Mouse (Mus musculus) hindlimb bud, embryonic 11.5 days (tissue): Measurements from ENCODE around the gene Gfpt2.

Experiments
- DNase-seq: peaks from one replicate; pipeline ENCODE4 v3.0.0-alpha.2; 2012; ENCODE audit warnings: low read depth, low spot score; ENCODE audit errors: extremely low spot score

Gfpt2 gene

GRCm38 (mm10) chr11:49876948-49877817 lies 83.2 kb downstream of the Gfpt2 start:
- no peak for DNase-seq

GRCm38 (mm10) chr11:49879950-49880642 lies 86.1 kb downstream of the Gfpt2 start:
- no peak for DNase-seq

GRCm38 (mm10) chr11:49883394-49883793 lies 89.4 kb downstream of the Gfpt2 start:
- DNase-seq, result no peak
